Mouse (Mus musculus) intestine, embryonic 16.5 days (tissue): ENCODE results near the gene Dpysl5. TPM values are rescaled to one million over a fixed set of nuclear protein-coding genes. Genes with fewer than 3 reads are reported as not detected.
"Not testable (repeated sequence)": the region's sequence is repeated elsewhere in the genome, so short reads cannot be mapped to it uniquely, and the experiment has no call there.

ENCODE experiments used
- ATAC-seq: fragments of 200-750 bp; cut with Nextera tagmentation; 2 replicates; pipeline ENCODE4 v1.8.0; 2017; ENCODE audit warnings: moderate TSS enrichment, moderate library complexity
- H3K27ac ChIP-seq: fragments of 300-500 bp; sonication (generic); 2 replicates; pipeline ENCODE4 v1.5.1; 2014; ENCODE audit warnings: mild to moderate bottlenecking, low read length
- H3K27me3 ChIP-seq: fragments of 300-500 bp; sonication (generic); replicated peaks from 2 replicates; pipeline ENCODE4 v1.6.1; 2014; ENCODE audit warnings: low read length, control low read depth, mixed read lengths; ENCODE audit not compliant: control insufficient read depth, insufficient read depth
- H3K36me3 ChIP-seq: fragments of 300-500 bp; sonication (generic); 2 replicates; pipeline ENCODE4 v1.6.1; 2014; ENCODE audit warnings: low read length, control low read depth; ENCODE audit not compliant: control insufficient read depth, insufficient read depth
- H3K4me1 ChIP-seq: fragments of 300-500 bp; sonication (generic); 2 replicates; pipeline ENCODE4 v1.6.1; 2014; ENCODE audit warnings: low read length, control low read depth, mixed read lengths; ENCODE audit not compliant: control insufficient read depth, insufficient read depth
- H3K4me2 ChIP-seq: fragments of 300-500 bp; sonication (generic); 2 replicates; pipeline ENCODE4 v1.6.1; 2014; ENCODE audit warnings: low read depth, low read length, control low read depth
- H3K4me3 ChIP-seq: fragments of 300-500 bp; sonication (generic); 2 replicates; pipeline ENCODE4 v1.5.1; 2014; ENCODE audit warnings: mild to moderate bottlenecking, low read length
- H3K9ac ChIP-seq: fragments of 300-500 bp; sonication (generic); 2 replicates; pipeline ENCODE4 v1.6.1; 2014; ENCODE audit warnings: low read depth, low read length
- H3K9me3 ChIP-seq: fragments of 300-500 bp; sonication (generic); 2 replicates; pipeline ENCODE4 v1.6.1; 2016; ENCODE audit warnings: low read length, control low read depth; ENCODE audit not compliant: control insufficient read depth
- WGBS: fragments of 180-500 bp; shearing (Covaris S2); extraction: QIAGEN DNeasy Blood & Tissue Kit; methylation state at CpG from one replicate; pipeline ENCODE4 v1.1.7; 2014; 5-methylcytosine and 5-hydroxymethylcytosine counted together
- polyA plus RNA-seq: library from polyadenylated mRNA; unstranded; fragments of >200 nt; fragmentation: Nextera tagmentation; extraction: Ambion mirVana; gene quantifications from 2 replicates; pipeline ENCODE4 v1.2.1, GENCODE M21; 2015

Gene Dpysl5
- polyA plus RNA-seq, 1 experiment from 2014 or later: 5.7 TPM

GRCm38 (mm10) chr5:30670091-30670490 lies 41.3 kb upstream of the Dpysl5 start:
- peaks cover 3% of the 10 kb centered on the region for H3K36me3 ChIP-seq
- 93% methylated on average over 7 of the region's 7 CpGs for WGBS
- ATAC-seq: no peak
- H3K4me2 ChIP-seq: no peak overlapping the region
- H3K4me3 ChIP-seq: no peak overlapping the region
- H3K27ac ChIP-seq: no peak overlapping the region
- no peaks in the 10 kb centered on the region for H3K9me3 ChIP-seq
- no peak overlapping the region for H3K9ac ChIP-seq
- H3K27me3 ChIP-seq: no peaks in the 10 kb centered on the region
- peaks cover 17% of the 10 kb centered on the region for H3K4me1 ChIP-seq

- no peak overlapping the region for H3K4me2 ChIP-seq
- no peak for ATAC-seq
- H3K9ac ChIP-seq: no peak overlapping the region
- H3K4me1 ChIP-seq: peaks cover 5% of the 10 kb centered on the region; the same call in 1 of the 2 replicates
- no peaks in the 10 kb centered on the region for H3K9me3 ChIP-seq
- no peak overlapping the region for H3K4me3 ChIP-seq
- WGBS: 58% methylated on average over 7 of the region's 7 CpGs
- no peaks in the 10 kb centered on the region for H3K27me3 ChIP-seq
- no peak overlapping the region for H3K27ac ChIP-seq
- peaks cover 3% of the 10 kb centered on the region for H3K36me3 ChIP-seq
Measured at GRCm38 (mm10) chr5:30674001-30674400, 37.4 kb upstream of the Dpysl5 start.

- ATAC-seq: no peak
- no peak overlapping the region for H3K4me2 ChIP-seq
- peaks cover 3% of the 10 kb centered on the region; the same call in 1 of the 2 replicates for H3K36me3 ChIP-seq
- H3K9me3 ChIP-seq: no peaks in the 10 kb centered on the region
- no peak overlapping the region for H3K4me3 ChIP-seq
- H3K27me3 ChIP-seq: no peaks in the 10 kb centered on the region
- H3K9ac ChIP-seq: no peak overlapping the region
- WGBS: 83% methylated on average over 7 of the region's 7 CpGs
- no peak overlapping the region for H3K27ac ChIP-seq
- H3K4me1 ChIP-seq: no peaks in the 10 kb centered on the region
Measured at GRCm38 (mm10) chr5:30676800-30677199, 34.6 kb upstream of the Dpysl5 start.

GRCm38 (mm10) chr5:30678069-30678468 lies 33.3 kb upstream of the Dpysl5 start:
- not testable (repeated sequence) for H3K36me3 ChIP-seq, H3K9me3 ChIP-seq, H3K4me3 ChIP-seq, H3K9ac ChIP-seq, H3K4me2 ChIP-seq, H3K4me1 ChIP-seq, ATAC-seq, H3K27ac ChIP-seq, H3K27me3 ChIP-seq
- WGBS: 97% methylated on average over 3 of the region's 3 CpGs

GRCm38 (mm10) chr5:30678722-30679296 lies 32.6 kb upstream of the Dpysl5 start:
- Histone ChIP-seq H3K36me3 (no peaks in the 10 kb centered on the region), H3K4me2 (no peak overlapping the region), H3K4me3 (no peak overlapping the region), H3K4me1 (no peaks in the 10 kb centered on the region), H3K9ac (no peak overlapping the region), H3K27ac (no peak overlapping the region), H3K9me3 (no peaks in the 10 kb centered on the region), H3K27me3 (no peaks in the 10 kb centered on the region)
- 95% methylated on average over 4 of the region's 4 CpGs for WGBS
- ATAC-seq: no peak

GRCm38 (mm10) chr5:30679593-30679992 lies 31.8 kb upstream of the Dpysl5 start:
- H3K9me3 ChIP-seq: no peaks in the 10 kb centered on the region
- H3K27ac ChIP-seq: no peak overlapping the region
- no peak overlapping the region for H3K9ac ChIP-seq
- no peak overlapping the region for H3K4me3 ChIP-seq
- no peaks in the 10 kb centered on the region for H3K4me1 ChIP-seq
- 85% methylated on average over 5 of the region's 5 CpGs for WGBS
- H3K27me3 ChIP-seq: no peaks in the 10 kb centered on the region
- no peak for ATAC-seq
- H3K36me3 ChIP-seq: no peaks in the 10 kb centered on the region
- no peak overlapping the region for H3K4me2 ChIP-seq

- Histone ChIP-seq H3K4me1 (no peaks in the 10 kb centered on the region), H3K36me3 (no peaks in the 10 kb centered on the region), H3K4me2 (no peak overlapping the region), H3K27ac (no peak overlapping the region), H3K9ac (no peak overlapping the region), H3K9me3 (no peaks in the 10 kb centered on the region), H3K27me3 (no peaks in the 10 kb centered on the region), H3K4me3 (no peak overlapping the region)
- whole genome bisulfite sequencing: 84% methylated on average over 5 of the region's 5 CpGs
- no peak for ATAC-seq
Measured at GRCm38 (mm10) chr5:30681970-30682369, 29.4 kb upstream of the Dpysl5 start.

- Histone ChIP-seq H3K36me3 (no peaks in the 10 kb centered on the region), H3K4me2 (no peak overlapping the region), H3K4me3 (no peak overlapping the region), H3K27me3 (no peaks in the 10 kb centered on the region), H3K9me3 (no peaks in the 10 kb centered on the region), H3K4me1 (no peaks in the 10 kb centered on the region), H3K9ac (no peak overlapping the region), H3K27ac (no peak overlapping the region)
- no peak for ATAC-seq
Measured at GRCm38 (mm10) chr5:30682967-30683600, 28.3 kb upstream of the Dpysl5 start.

- no peak for ATAC-seq
- H3K27me3 ChIP-seq: no peaks in the 10 kb centered on the region
- WGBS: 69% methylated on average over 3 of the region's 3 CpGs
Measured at GRCm38 (mm10) chr5:30683993-30684392, 27.4 kb upstream of the Dpysl5 start.

GRCm38 (mm10) chr5:30686781-30687180 lies 24.6 kb upstream of the Dpysl5 start:
- WGBS: 60% methylated on average over 3 of the region's 3 CpGs
- Histone ChIP-seq H3K27me3 (no peaks in the 10 kb centered on the region), H3K9ac (no peak overlapping the region), H3K4me3 (no peak overlapping the region), H3K36me3 (no peaks in the 10 kb centered on the region), H3K9me3 (no peaks in the 10 kb centered on the region), H3K27ac (no peak overlapping the region), H3K4me2 (no peak overlapping the region), H3K4me1 (no peaks in the 10 kb centered on the region)
- no peak for ATAC-seq

More at GRCm38 (mm10) chr5:30683993-30684392, 27.4 kb upstream of the Dpysl5 start:
- Histone ChIP-seq H3K27ac (no peak overlapping the region), H3K4me2 (no peak overlapping the region), H3K4me3 (no peak overlapping the region), H3K9ac (no peak overlapping the region), H3K36me3 (no peaks in the 10 kb centered on the region), H3K4me1 (no peaks in the 10 kb centered on the region), H3K9me3 (no peaks in the 10 kb centered on the region)
